Mouse (Mus musculus) spleen, adult 18-20 months (tissue): ENCODE results near the gene Rasal3.

Experiments
- DNase-seq, 2 experiments: peaks; one replicate each; pipeline ENCODE4 v3.0.0; 2022; ENCODE audit warnings: mixed read lengths in 2 of 2

Gene Rasal3

DNA sequence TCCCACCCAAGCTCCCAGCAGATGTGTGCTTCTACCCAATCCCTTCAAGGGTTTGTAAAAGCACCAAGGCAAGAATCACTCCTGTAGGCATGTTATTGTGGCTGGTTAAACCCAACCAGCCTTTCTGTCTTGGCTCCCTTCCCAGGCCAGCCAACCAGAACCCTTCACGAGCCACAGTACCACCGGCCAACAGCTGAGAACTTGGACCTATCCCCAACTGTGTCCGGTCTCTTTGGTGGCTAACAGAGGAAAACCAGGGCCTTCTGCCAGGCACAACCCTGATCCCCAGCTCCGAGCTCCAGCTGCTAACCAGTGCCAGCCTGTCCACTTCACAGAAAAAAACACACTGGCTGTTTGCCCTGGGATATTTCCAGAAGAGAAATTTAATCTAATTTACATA lies 49.7 kb downstream of the Rasal3 start:
- no peak for DNase-seq

GRCm38 (mm10) chr17:32351726-32352125 lies 51.7 kb downstream of the Rasal3 start:
- no peak for DNase-seq

GRCm38 (mm10) chr17:32351269-32351668 lies 52.1 kb downstream of the Rasal3 start:
- no peak for DNase-seq

DNA sequence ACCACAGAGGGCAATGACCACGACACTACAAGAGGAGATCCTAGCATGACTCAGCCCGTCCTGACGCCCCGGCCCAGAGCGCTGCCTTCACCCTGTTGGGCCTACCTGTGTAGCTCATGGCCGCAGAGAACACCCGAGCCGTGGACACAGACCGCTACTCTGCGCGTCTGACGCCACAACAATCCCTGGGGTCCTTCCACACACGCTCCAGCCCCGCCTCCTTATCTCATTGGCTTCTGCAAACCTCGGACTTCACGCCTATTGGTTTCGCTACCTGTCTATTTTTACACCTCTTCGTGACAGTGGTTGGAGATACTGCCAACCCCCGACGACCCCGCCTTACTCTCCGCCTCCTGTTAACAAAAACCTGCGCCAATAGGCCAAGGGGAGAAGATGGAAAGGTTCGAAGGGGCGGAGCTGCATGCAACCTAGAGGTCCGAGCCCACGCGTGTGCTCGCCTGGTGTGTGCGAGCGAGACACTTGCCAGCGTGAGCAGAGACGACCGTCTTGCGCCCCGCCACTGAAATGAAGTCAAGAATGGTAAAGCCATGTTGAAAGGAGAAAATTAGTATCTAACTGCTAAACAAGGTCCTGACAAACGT lies 52.9 kb downstream of the Rasal3 start, which contains the start of gene Akap8l:
TSS of gene Akap8l (minus strand) at position 226 of the 602 bp plus-strand sequence.
- peak; percentile 89 to 90 for DNase-seq

DNA sequence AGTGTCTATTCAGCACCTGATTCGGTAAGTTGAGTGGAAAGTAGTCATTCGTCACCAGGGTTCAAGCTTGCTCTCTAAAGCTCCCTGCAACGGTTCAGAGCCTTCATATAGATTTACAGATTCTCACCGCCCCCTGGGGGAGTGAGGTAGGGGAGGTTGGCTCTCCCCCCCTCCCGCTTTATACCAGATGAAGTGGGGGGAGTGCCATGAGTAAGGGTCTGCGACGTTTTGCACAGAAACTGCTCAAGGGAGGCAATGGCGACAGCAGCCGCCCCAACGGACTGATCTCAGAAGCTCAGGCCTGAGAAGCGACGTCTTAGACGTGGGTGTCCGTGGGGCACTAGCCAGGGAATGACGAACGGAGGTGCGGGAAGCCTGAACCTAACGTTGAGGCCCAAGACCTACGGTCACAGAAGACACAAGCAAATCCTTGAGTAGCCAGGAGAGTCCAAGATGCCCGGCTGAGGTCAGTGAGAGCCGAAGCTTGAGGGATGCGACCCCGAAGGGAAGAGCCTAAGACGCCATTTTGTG lies 53.5 kb downstream of the Rasal3 start:
- no peak for DNase-seq

DNA sequence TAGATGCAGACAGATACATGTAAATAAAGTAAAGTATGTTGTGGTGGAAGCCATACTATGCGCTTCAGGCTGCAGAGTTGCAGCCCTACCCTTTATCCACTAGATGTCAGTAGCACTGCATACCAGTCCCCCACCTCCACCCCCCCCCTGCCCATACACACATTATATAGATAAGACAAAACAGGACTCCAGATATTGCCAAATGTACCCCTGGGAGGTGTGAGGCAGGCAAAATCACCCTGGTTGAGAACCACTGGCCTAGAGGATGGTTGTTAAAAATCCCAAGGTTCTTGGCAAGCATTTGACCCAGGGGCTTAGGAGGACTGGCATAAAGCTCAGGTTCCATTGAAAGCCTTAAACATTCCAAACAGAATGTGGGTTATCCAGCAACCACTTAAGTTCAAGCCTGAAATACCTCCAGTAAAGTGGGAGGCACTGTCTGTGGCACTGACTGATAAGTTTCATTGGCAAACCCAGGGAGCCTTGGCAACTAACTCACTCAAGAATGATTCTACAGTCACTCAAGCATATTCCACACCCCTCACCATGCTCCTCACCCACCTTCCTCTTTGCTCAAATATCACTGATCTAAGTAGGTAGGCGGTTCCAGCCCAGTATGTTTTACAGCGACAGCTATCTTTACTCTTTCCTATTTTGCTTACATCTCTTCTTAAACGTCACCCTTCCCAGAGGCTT lies 54.2 kb downstream of the Rasal3 start:
- peak in 1 of 2 experiments; percentile 31 for DNase-seq

DNA sequence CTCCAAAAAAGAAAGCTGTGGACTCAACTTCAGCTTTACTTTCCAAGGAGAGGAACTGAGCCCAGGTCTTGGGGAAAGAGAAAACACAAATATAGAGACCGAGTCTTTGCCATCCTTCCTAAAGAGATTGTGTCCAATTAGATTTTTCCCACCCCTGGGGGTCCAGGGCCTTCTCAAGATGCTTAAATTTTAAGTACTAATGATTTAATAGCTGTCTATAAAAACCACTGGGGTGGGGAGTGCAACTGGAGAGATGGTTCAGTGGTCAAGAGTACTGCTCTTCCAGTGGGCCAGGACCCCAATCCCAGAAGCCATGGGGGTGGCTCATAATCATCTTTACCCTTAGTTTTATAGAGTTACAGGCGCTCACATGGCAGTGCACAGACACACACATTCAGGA lies 55.0 kb downstream of the Rasal3 start:
- no peak for DNase-seq

- no peak for DNase-seq
Measured at GRCm38 (mm10) chr17:32341102-32341501, 62.3 kb downstream of the Rasal3 start.
